Mouse (Mus musculus) megakaryocyte, embryonic 14.5 days (primary cell): ENCODE results near the gene Gfm2.

ENCODE experiments used
- FLI1 ChIP-seq: IDR thresholded peaks from 2 replicates; pipeline ENCODE4 v1.6.1; 2012; ENCODE audit warnings: low read length, inconsistent platforms, mixed read lengths
- GATA1 ChIP-seq: IDR thresholded peaks from 3 replicates; pipeline ENCODE4 v1.6.1; 2012; ENCODE audit warnings: mixed read lengths, low read length, inconsistent platforms, borderline replicate concordance

DNA sequence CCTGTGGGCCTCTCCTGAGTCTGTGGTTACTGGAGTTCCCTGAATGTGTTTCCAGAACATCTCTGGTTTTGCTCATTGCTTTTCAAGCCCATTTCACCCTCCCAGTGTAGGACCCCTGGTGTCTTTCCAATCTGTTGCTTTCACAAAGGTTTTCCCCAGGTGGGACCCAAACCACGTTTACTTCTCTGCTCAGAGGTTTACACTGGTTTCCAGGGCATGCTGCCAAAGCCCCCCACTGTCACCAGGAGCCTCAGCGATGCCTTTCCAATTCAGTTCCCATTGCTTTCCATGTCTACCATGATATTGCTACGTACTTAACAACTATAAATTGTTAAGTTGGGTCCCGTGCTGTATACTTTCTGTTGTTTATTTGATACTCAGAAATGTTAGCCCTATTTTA lies 45.1 kb downstream of the Gfm2 start:
- TF ChIP-seq FLI1 (no peak), GATA1 (no peak)
